Mouse (Mus musculus) midbrain, embryonic 12.5 days (tissue): ENCODE results near the gene Zfp366. TPM values are rescaled to one million over a fixed set of nuclear protein-coding genes. Genes with fewer than 3 reads are reported as not detected.

Experiments used
- ATAC-seq: fragments of 200-750 bp; cut with Nextera tagmentation; 2 replicates; pipeline ENCODE4 v1.8.0; 2017; ENCODE audit warnings: low read depth, moderate TSS enrichment, moderate library complexity; ENCODE audit not compliant: low FRiP score
- H3K27ac ChIP-seq: fragments of 300-500 bp; sonication (generic); replicated peaks from 2 replicates; pipeline ENCODE4 v1.5.1; 2016; ENCODE audit warnings: mild to moderate bottlenecking
- H3K27me3 ChIP-seq: fragments of 300-500 bp; sonication (generic); 2 replicates; pipeline ENCODE4 v1.6.1; 2016; ENCODE audit warnings: mild to moderate bottlenecking
- H3K36me3 ChIP-seq: fragments of 300-500 bp; sonication (generic); 2 replicates; pipeline ENCODE4 v1.6.1; 2016
- H3K4me1 ChIP-seq: fragments of 300-500 bp; sonication (generic); 2 replicates; pipeline ENCODE4 v1.6.1; 2016
- H3K4me2 ChIP-seq: fragments of 300-500 bp; sonication (generic); replicated peaks from 2 replicates; pipeline ENCODE4 v1.6.1; 2016; ENCODE audit warnings: mild to moderate bottlenecking, moderate library complexity
- H3K4me3 ChIP-seq: fragments of 300-500 bp; sonication (generic); 2 replicates; pipeline ENCODE4 v1.5.1; 2016; ENCODE audit warnings: mild to moderate bottlenecking
- H3K9ac ChIP-seq: fragments of 300-500 bp; sonication (generic); replicated peaks from 2 replicates; pipeline ENCODE4 v1.6.1; 2016; ENCODE audit warnings: mild to moderate bottlenecking, moderate library complexity
- H3K9me3 ChIP-seq: fragments of 300-500 bp; sonication (generic); 2 replicates; pipeline ENCODE4 v1.6.1; 2016; ENCODE audit warnings: mild to moderate bottlenecking
- WGBS: fragments of 180-500 bp; shearing (Covaris S2); methylation state at CpG from one replicate; pipeline ENCODE4 v1.1.7; 2016; 5-methylcytosine and 5-hydroxymethylcytosine counted together
- polyA plus RNA-seq: library from polyadenylated mRNA; unstranded; fragments of >200 nt; fragmentation: Nextera tagmentation; extraction: Ambion mirVana; gene quantifications from 2 replicates; pipeline ENCODE4 v1.2.1, GENCODE M21; 2016

The Zfp366 gene
- polyA plus RNA-seq, 1 experiment from 2014 or later = 0.55 TPM

- Histone ChIP-seq H3K27ac (no peak overlapping the region), H3K36me3 (no peaks in the 10 kb centered on the region), H3K9ac (no peak overlapping the region), H3K9me3 (no peaks in the 10 kb centered on the region), H3K4me1 (no peaks in the 10 kb centered on the region; the same call in 1 of the 2 replicates), H3K27me3 (no peaks in the 10 kb centered on the region), H3K4me2 (no peak overlapping the region), H3K4me3 (no peak overlapping the region)
- no peak for ATAC-seq
- WGBS = 29% methylated on average over 6 of the region's 6 CpGs
Observed at GRCm38 (mm10) chr13:99244471-99244870, 59.8 kb downstream of the Zfp366 start.

- Histone ChIP-seq H3K27ac (no peak overlapping the region), H3K4me3 (no peak overlapping the region), H3K9me3 (no peaks in the 10 kb centered on the region), H3K9ac (no peak overlapping the region), H3K27me3 (no peaks in the 10 kb centered on the region), H3K36me3 (no peaks in the 10 kb centered on the region), H3K4me1 (no peaks in the 10 kb centered on the region; the same call in 1 of the 2 replicates), H3K4me2 (no peak overlapping the region)
- no peak for ATAC-seq
- WGBS = 17% methylated on average over 3 of the region's 3 CpGs
Observed at GRCm38 (mm10) chr13:99244896-99245295, 60.3 kb downstream of the Zfp366 start.

- 89% methylated on average over 21 of the region's 21 CpGs for WGBS
- Histone ChIP-seq H3K9me3 (no peaks in the 10 kb centered on the region), H3K4me1 (no peaks in the 10 kb centered on the region), H3K4me2 (no peak overlapping the region), H3K4me3 (no peak overlapping the region), H3K36me3 (no peaks in the 10 kb centered on the region), H3K27me3 (no peaks in the 10 kb centered on the region), H3K27ac (no peak overlapping the region), H3K9ac (no peak overlapping the region)
- no peak for ATAC-seq
Observed at GRCm38 (mm10) chr13:99245916-99246460, 61.4 kb downstream of the Zfp366 start.

GRCm38 (mm10) chr13:99250806-99251205 lies 66.2 kb downstream of the Zfp366 start:
- Histone ChIP-seq H3K9me3 (peaks cover 4% of the 10 kb centered on the region), H3K27ac (no peak overlapping the region), H3K4me1 (no peaks in the 10 kb centered on the region), H3K9ac (no peak overlapping the region), H3K4me2 (no peak overlapping the region), H3K27me3 (no peaks in the 10 kb centered on the region), H3K4me3 (no peak overlapping the region), H3K36me3 (no peaks in the 10 kb centered on the region)
- no peak for ATAC-seq
- 95% methylated on average over 2 of the region's 2 CpGs for WGBS

- H3K9ac ChIP-seq = no peak overlapping the region
- ATAC-seq = no peak
- no peaks in the 10 kb centered on the region for H3K27me3 ChIP-seq
- no peaks in the 10 kb centered on the region for H3K36me3 ChIP-seq
- no peak overlapping the region for H3K4me3 ChIP-seq
- H3K4me1 ChIP-seq = no peaks in the 10 kb centered on the region
- no peak overlapping the region for H3K27ac ChIP-seq
- H3K4me2 ChIP-seq = no peak overlapping the region
- peaks cover 4% of the 10 kb centered on the region for H3K9me3 ChIP-seq
Observed at GRCm38 (mm10) chr13:99254215-99254614, 69.6 kb downstream of the Zfp366 start.

GRCm38 (mm10) chr13:99254781-99255180 lies 70.2 kb downstream of the Zfp366 start:
- 47% methylated on average over 3 of the region's 3 CpGs for WGBS
- Histone ChIP-seq H3K4me1 (no peaks in the 10 kb centered on the region), H3K4me3 (no peak overlapping the region), H3K36me3 (no peaks in the 10 kb centered on the region), H3K27ac (no peak overlapping the region), H3K27me3 (no peaks in the 10 kb centered on the region), H3K9ac (no peak overlapping the region), H3K4me2 (no peak overlapping the region), H3K9me3 (peaks cover 4% of the 10 kb centered on the region)
- no peak for ATAC-seq

GRCm38 (mm10) chr13:99256916-99257315 lies 72.3 kb downstream of the Zfp366 start:
- Histone ChIP-seq H3K36me3 (no peaks in the 10 kb centered on the region), H3K4me3 (no peak overlapping the region), H3K27ac (no peak overlapping the region), H3K4me2 (no peak overlapping the region), H3K4me1 (no peaks in the 10 kb centered on the region), H3K9me3 (peaks cover 4% of the 10 kb centered on the region), H3K27me3 (no peaks in the 10 kb centered on the region), H3K9ac (no peak overlapping the region)
- no peak for ATAC-seq
- WGBS = 90% methylated on average over 4 of the region's 4 CpGs

- Histone ChIP-seq H3K36me3 (no peaks in the 10 kb centered on the region), H3K27me3 (no peaks in the 10 kb centered on the region), H3K4me3 (no peak overlapping the region), H3K9me3 (no peaks in the 10 kb centered on the region), H3K27ac (no peak overlapping the region), H3K9ac (no peak overlapping the region), H3K4me2 (no peak overlapping the region), H3K4me1 (no peaks in the 10 kb centered on the region)
- 97% methylated on average over 3 of the region's 3 CpGs for WGBS
- ATAC-seq = no peak
Observed at GRCm38 (mm10) chr13:99258677-99259076, 74.1 kb downstream of the Zfp366 start.

- no peak overlapping the region for H3K27ac ChIP-seq
- H3K4me1 ChIP-seq = no peaks in the 10 kb centered on the region
- H3K4me2 ChIP-seq = no peak overlapping the region
- H3K9ac ChIP-seq = no peak overlapping the region
- H3K27me3 ChIP-seq = no peaks in the 10 kb centered on the region
- no peaks in the 10 kb centered on the region for H3K9me3 ChIP-seq
- H3K36me3 ChIP-seq = no peaks in the 10 kb centered on the region
- 84% methylated on average over 15 of the region's 15 CpGs for WGBS
- no peak for ATAC-seq
- no peak overlapping the region for H3K4me3 ChIP-seq
Observed at GRCm38 (mm10) chr13:99259502-99260174, 75.0 kb downstream of the Zfp366 start.

GRCm38 (mm10) chr13:99262406-99262805 lies 77.8 kb downstream of the Zfp366 start:
- Histone ChIP-seq H3K27ac (no peak overlapping the region), H3K36me3 (no peaks in the 10 kb centered on the region), H3K4me2 (no peak overlapping the region), H3K9ac (no peak overlapping the region), H3K4me3 (no peak overlapping the region), H3K4me1 (no peaks in the 10 kb centered on the region), H3K27me3 (no peaks in the 10 kb centered on the region), H3K9me3 (no peaks in the 10 kb centered on the region)
- ATAC-seq = no peak
- 82% methylated on average over 1 of the region's 1 CpGs for WGBS

GRCm38 (mm10) chr13:99263159-99263783 lies 78.6 kb downstream of the Zfp366 start:
- H3K9ac ChIP-seq = no peak overlapping the region
- 78% methylated on average over 4 of the region's 4 CpGs for WGBS

GRCm38 (mm10) chr13:99264483-99264882 lies 79.9 kb downstream of the Zfp366 start:
- Histone ChIP-seq H3K4me2 (no peak overlapping the region), H3K27me3 (no peaks in the 10 kb centered on the region), H3K4me1 (no peaks in the 10 kb centered on the region), H3K9ac (no peak overlapping the region), H3K27ac (no peak overlapping the region), H3K4me3 (no peak overlapping the region), H3K36me3 (no peaks in the 10 kb centered on the region), H3K9me3 (no peaks in the 10 kb centered on the region)
- no peak for ATAC-seq
- 91% methylated on average over 6 of the region's 6 CpGs for WGBS

More at GRCm38 (mm10) chr13:99263159-99263783, 78.6 kb downstream of the Zfp366 start:
- Histone ChIP-seq H3K4me2 (no peak overlapping the region), H3K4me3 (no peak overlapping the region), H3K27me3 (no peaks in the 10 kb centered on the region), H3K27ac (no peak overlapping the region), H3K9me3 (no peaks in the 10 kb centered on the region), H3K36me3 (no peaks in the 10 kb centered on the region), H3K4me1 (no peaks in the 10 kb centered on the region)
- ATAC-seq = no peak
